In the genomic region with DNA sequence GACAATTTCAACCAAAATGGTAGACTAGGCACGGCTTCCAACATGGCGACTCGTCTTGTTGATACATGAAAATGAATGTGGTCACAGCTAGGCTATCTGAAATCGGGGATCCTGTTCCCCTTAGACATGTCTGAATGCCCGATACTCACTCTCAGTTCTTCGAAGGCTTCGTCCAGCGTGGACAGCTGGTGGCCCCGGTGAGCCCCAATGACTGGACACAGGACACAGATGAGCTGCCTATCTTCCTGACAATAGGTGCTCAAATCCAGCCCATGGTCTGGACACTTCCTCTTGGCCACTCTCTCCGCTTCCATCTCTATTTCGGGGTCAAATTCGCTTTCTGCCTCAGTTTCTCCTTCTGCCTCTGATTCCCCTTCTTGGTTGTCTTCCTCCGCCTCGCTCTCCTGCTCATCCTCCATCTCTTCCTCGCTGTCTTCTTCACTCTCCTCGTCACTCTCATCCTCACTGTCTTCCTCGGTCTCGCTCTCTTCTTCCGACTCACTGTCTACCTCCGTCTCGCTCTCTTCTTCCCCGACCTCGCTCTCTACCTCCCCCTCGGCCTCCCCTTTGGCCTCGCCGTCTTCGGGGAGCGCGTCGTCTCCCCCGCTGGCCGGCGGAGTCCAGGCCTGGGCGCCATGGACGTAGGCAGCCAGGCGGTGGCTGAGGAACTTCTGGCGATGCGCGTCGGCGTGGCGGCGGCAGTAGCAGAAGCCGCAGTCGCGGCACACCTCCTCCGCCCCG, we compare ENCODE assay signal across 8 mouse cellular contexts. TPM values are rescaled to one million over a fixed set of nuclear protein-coding genes. Genes with fewer than 3 reads are reported as not detected.
A peak's percentile ranks its signal among the peaks of the same experiment; 100 is the strongest.
DNase-seq lines count a peak whose midpoint lies in the region; ATAC-seq and TF ChIP-seq lines count a peak whose summit lies in the region.

No protein-coding gene starts in this region.

- ATAC-seq in kidney, embryonic 16.5 days (ENCODE audit: low FRiP score, low TSS enrichment): no peak; the same call in 1 of the 2 replicates
- no peak for ATAC-seq in heart, embryonic 15.5 days (replicated peaks; ENCODE audit: insufficient number of reproducible peaks, insufficient read depth, low FRiP score, low read depth)
- no peak for ATAC-seq in activated CD4-positive, CD25-positive, alpha-beta regulatory T cell, adult 4 months

- no peaks in the 10 kb centered on the region for H3K36me3 ChIP-seq in kidney, embryonic 16.5 days (ENCODE audit: insufficient read depth, low read length)
- H3K36me3 ChIP-seq in heart, embryonic 15.5 days: no peaks in the 10 kb centered on the region
- peaks cover 20% of the 10 kb centered on the region; the same call in 1 of the 2 replicates for H3K36me3 ChIP-seq in midbrain, embryonic 10.5 days

- peaks cover 20% of the 10 kb centered on the region for H3K4me1 ChIP-seq in kidney, embryonic 16.5 days (ENCODE audit: insufficient read depth, low read length)
- H3K4me1 ChIP-seq in bone marrow, adult 2 months (ENCODE audit: control insufficient read depth, insufficient read depth, low read length): peaks cover 4% of the 10 kb centered on the region; the same call in 1 of the 2 replicates
- H3K4me1 ChIP-seq in heart, embryonic 15.5 days (replicated peaks): peaks cover 20% of the 10 kb centered on the region
- peaks cover 23% of the 10 kb centered on the region for H3K4me1 ChIP-seq in midbrain, embryonic 10.5 days

- DNase-seq in kidney, adult 8-10 months: no peak
- DNase-seq in midbrain, embryonic 10.5 days (ENCODE audit: low spot score): no peak
- no peak for DNase-seq in frontal cortex, postnatal 36 days (ENCODE audit: low spot score in 2 of 2)
- no peak for DNase-seq in adrenal gland, postnatal 36 days

- WGBS in kidney, embryonic 16.5 days: 36% methylated on average over 48 of the region's 48 CpGs
- WGBS in bone marrow, adult 2 months: 39% methylated on average over 48 of the region's 48 CpGs
- 35% methylated on average over 48 of the region's 48 CpGs for WGBS in heart, embryonic 15.5 days
- WGBS in midbrain, embryonic 10.5 days: 41% methylated on average over 48 of the region's 48 CpGs

- H3K27me3 ChIP-seq in kidney, embryonic 16.5 days (ENCODE audit: insufficient read depth, low read length): no peaks in the 10 kb centered on the region
- H3K27me3 ChIP-seq in heart, embryonic 15.5 days: no peaks in the 10 kb centered on the region
- H3K27me3 ChIP-seq in midbrain, embryonic 10.5 days (ENCODE audit: low read depth, poor library complexity, severe bottlenecking): no peaks in the 10 kb centered on the region

- no peaks in the 10 kb centered on the region for H3K9me3 ChIP-seq in kidney, embryonic 16.5 days (ENCODE audit: low read length)
- no peaks in the 10 kb centered on the region for H3K9me3 ChIP-seq in heart, embryonic 15.5 days (replicated peaks)
- peaks cover 8% of the 10 kb centered on the region; the same call in 1 of the 2 replicates for H3K9me3 ChIP-seq in midbrain, embryonic 10.5 days (replicated peaks)

- no peak for TF ChIP-seq CTCF in bone marrow, adult 2 months (IDR thresholded peaks at IDR 0.05; ENCODE audit: control insufficient read depth, insufficient read depth, low read length)

- no peak for TF ChIP-seq POLR2A in bone marrow, adult 2 months (IDR thresholded peaks at IDR 0.05; ENCODE audit: borderline replicate concordance, control insufficient read depth, low read depth, low read length)

- H3K27ac ChIP-seq in kidney, embryonic 16.5 days (ENCODE audit: low read length): peak overlapping the region; percentile 91
- H3K27ac ChIP-seq in bone marrow, adult 2 months (ENCODE audit: control insufficient read depth, insufficient read depth, low read depth, low read length, poor library complexity): peak overlapping the region; percentile 68; the same call in 1 of the 2 replicates
- H3K27ac ChIP-seq in heart, embryonic 15.5 days: peak overlapping the region; percentile 94
- peak overlapping the region; percentile 96 for H3K27ac ChIP-seq in midbrain, embryonic 10.5 days (replicated peaks)

- peak overlapping the region; percentile 97 for H3K4me2 ChIP-seq in kidney, embryonic 16.5 days (replicated peaks; ENCODE audit: low read depth, low read length)
- H3K4me2 ChIP-seq in heart, embryonic 15.5 days: peak overlapping the region; percentile 95

- H3K4me3 ChIP-seq in kidney, embryonic 16.5 days (ENCODE audit: low read length): peak overlapping the region; percentile 79
- peak overlapping the region; percentile 45 for H3K4me3 ChIP-seq in bone marrow, adult 2 months (replicated peaks; ENCODE audit: control insufficient read depth, low read depth, low read length)
- H3K4me3 ChIP-seq in heart, embryonic 15.5 days: peak overlapping the region; percentile 84
- H3K4me3 ChIP-seq in midbrain, embryonic 10.5 days: peak overlapping the region; percentile 73

- H3K9ac ChIP-seq in kidney, embryonic 16.5 days (replicated peaks; ENCODE audit: low read length): peak overlapping the region; percentile 90
- H3K9ac ChIP-seq in heart, embryonic 15.5 days: peak overlapping the region; percentile 90

RNA-seq across cellular contexts. Expression of gene Trim44, which starts 7.6 kb away (rescaled TPM):
- 22.6 and 23.4 TPM in 2 replicates for polyA plus RNA-seq in kidney, embryonic 16.5 days (2015; fragmentation: Nextera tagmentation; extraction: Ambion mirVana)
- polyA plus RNA-seq in bone marrow, adult 2 months (2011; ENCODE audit: insufficient read depth, insufficient read length, low replicate concordance, missing spikeins): 24.1 and 32.6 TPM in 2 replicates
- 22.5 and 25.2 TPM in 2 replicates for polyA plus RNA-seq in heart, embryonic 15.5 days (2015; fragmentation: Nextera tagmentation; extraction: Ambion mirVana)
- polyA plus RNA-seq in midbrain, embryonic 10.5 days (2016; fragmentation: Nextera tagmentation; extraction: Ambion mirVana): 22.2 and 26.9 TPM in 2 replicates
- polyA plus RNA-seq in activated CD4-positive, CD25-positive, alpha-beta regulatory T cell, adult 4 months (2017; shearing (Covaris generic)): 1 to 10 TPM; 5.7 to 6.8 TPM
- 10 to 100 TPM; 65.2 to 66.6 TPM for total RNA-seq in adrenal gland, postnatal 36 days (2021)

RNA-seq across cellular contexts. Expression of gene Fjx1, which starts 52.3 kb away (rescaled TPM):
- polyA plus RNA-seq in kidney, embryonic 16.5 days (2015; fragmentation: Nextera tagmentation; extraction: Ambion mirVana): 7.6 and 7.8 TPM in 2 replicates
- polyA plus RNA-seq in bone marrow, adult 2 months (2011; ENCODE audit: insufficient read depth, insufficient read length, low replicate concordance, missing spikeins): 1.1 TPM in 1 of 2 replicates, not detected in the other
- polyA plus RNA-seq in heart, embryonic 15.5 days (2015; fragmentation: Nextera tagmentation; extraction: Ambion mirVana): 1.9 and 3.3 TPM in 2 replicates
- polyA plus RNA-seq in midbrain, embryonic 10.5 days (2016; fragmentation: Nextera tagmentation; extraction: Ambion mirVana): 17.1 and 21.6 TPM in 2 replicates
- not detected for polyA plus RNA-seq in activated CD4-positive, CD25-positive, alpha-beta regulatory T cell, adult 4 months (2017; shearing (Covaris generic))
- 1 to 10 TPM in 1 of 2 experiments, under 1 TPM in 1; 0.46 to 1.2 TPM for total RNA-seq in adrenal gland, postnatal 36 days (2021)
